Mouse (Mus musculus): ENCODE measurements around the gene Gm5155. TPM values are rescaled to one million over a fixed set of nuclear protein-coding genes. Genes with fewer than 3 reads are reported as not detected.

The Gm5155 gene
- polyA plus RNA-seq (2021; fragmentation: Nextera tagmentation) = not detected in 2 replicates
- long read RNA-seq, experiment 1 = 0 reads
- long read RNA-seq, experiment 2 = 0 reads

GRCm38 (mm10) chr7:17871467-17871866 is at the start of gene Gm5155:
Gm5155 (plus strand) TSS chr7:17871767.

Other genes starting within 250 kb of the Gm5155 start
- gene Ceacam5, start 158.5 kb upstream of the Gm5155 start, polyA plus RNA-seq (2021; fragmentation: Nextera tagmentation) = not detected in 2 replicates
- gene Ceacam14, start 59.1 kb upstream of the Gm5155 start, polyA plus RNA-seq (2021; fragmentation: Nextera tagmentation) = not detected in 2 replicates
- not detected in 2 replicates for gene Ceacam11, start 100.4 kb downstream of the Gm5155 start, polyA plus RNA-seq (2021; fragmentation: Nextera tagmentation)
- not detected in 2 replicates for gene Ceacam13, start 138.1 kb downstream of the Gm5155 start, polyA plus RNA-seq (2021; fragmentation: Nextera tagmentation)
- not detected in 2 replicates for gene Ceacam12, start 194.2 kb downstream of the Gm5155 start, polyA plus RNA-seq (2021; fragmentation: Nextera tagmentation)